Mouse (Mus musculus): Measurements from ENCODE around the gene Scaf8. TPM values are rescaled to one million over a fixed set of nuclear protein-coding genes. Genes with fewer than 3 reads are reported as not detected.
A peak's percentile ranks its signal among the peaks of the same experiment; 100 is the strongest.
"Not testable (repeated sequence)": the region's sequence is repeated elsewhere in the genome, so short reads cannot be mapped to it uniquely, and the experiment has no call there.

The Scaf8 gene
- total RNA-seq, 2 experiments from 2014 or later: 30.2 to 37.9 TPM

GRCm38 (mm10) chr17:3114358-3114719 lies 433 bp upstream of the Scaf8 start:
- ATAC-seq (replicated peaks; ENCODE audit: poor library complexity): peak; percentile 57

- ATAC-seq (replicated peaks; ENCODE audit: poor library complexity): peak; percentile 48
These were observed 705 bp downstream of the Scaf8 start for GRCm38 (mm10) chr17:3115380-3115974.

- not testable (repeated sequence) for ATAC-seq (replicated peaks; ENCODE audit: poor library complexity)
These were observed 6.2 kb downstream of the Scaf8 start for GRCm38 (mm10) chr17:3120949-3121348.

- not testable (repeated sequence) for ATAC-seq (replicated peaks; ENCODE audit: poor library complexity)
These were observed 8.8 kb downstream of the Scaf8 start for GRCm38 (mm10) chr17:3123581-3123980.

GRCm38 (mm10) chr17:3128716-3129115 lies 13.9 kb downstream of the Scaf8 start:
- ATAC-seq (replicated peaks; ENCODE audit: poor library complexity): no peak

- no peak for ATAC-seq (replicated peaks; ENCODE audit: poor library complexity)
These were observed 15.0 kb downstream of the Scaf8 start for GRCm38 (mm10) chr17:3129791-3130190.

GRCm38 (mm10) chr17:3135346-3135745 lies 20.6 kb downstream of the Scaf8 start:
- ATAC-seq (replicated peaks; ENCODE audit: poor library complexity): no peak

- ATAC-seq (replicated peaks; ENCODE audit: poor library complexity): no peak
These were observed 21.4 kb downstream of the Scaf8 start for GRCm38 (mm10) chr17:3136127-3136526.

- peak; percentile 83 for ATAC-seq (replicated peaks; ENCODE audit: poor library complexity)
These were observed 23.6 kb downstream of the Scaf8 start for GRCm38 (mm10) chr17:3138387-3138786.

- peak; percentile 51 for ATAC-seq (replicated peaks; ENCODE audit: poor library complexity)
These were observed 25.3 kb downstream of the Scaf8 start for GRCm38 (mm10) chr17:3140100-3140499.

- no peak for ATAC-seq (replicated peaks; ENCODE audit: poor library complexity)
These were observed 34.1 kb downstream of the Scaf8 start for GRCm38 (mm10) chr17:3148853-3149252.

GRCm38 (mm10) chr17:3149541-3149940 lies 34.8 kb downstream of the Scaf8 start:
- no peak for ATAC-seq (replicated peaks; ENCODE audit: poor library complexity)

GRCm38 (mm10) chr17:3150701-3151100 lies 35.9 kb downstream of the Scaf8 start:
- ATAC-seq (replicated peaks; ENCODE audit: poor library complexity): not testable (repeated sequence)

GRCm38 (mm10) chr17:3151181-3151580 lies 36.4 kb downstream of the Scaf8 start:
- no peak for ATAC-seq (replicated peaks; ENCODE audit: poor library complexity)

- ATAC-seq (replicated peaks; ENCODE audit: poor library complexity): peak; percentile 99
These were observed 41.4 kb downstream of the Scaf8 start for GRCm38 (mm10) chr17:3156176-3156575.

GRCm38 (mm10) chr17:3157016-3157415 lies 42.2 kb downstream of the Scaf8 start:
- no peak for ATAC-seq (replicated peaks; ENCODE audit: poor library complexity)

- ATAC-seq (replicated peaks; ENCODE audit: poor library complexity): no peak
These were observed 48.1 kb downstream of the Scaf8 start for GRCm38 (mm10) chr17:3162905-3163304.

GRCm38 (mm10) chr17:3180425-3180945 lies 65.7 kb downstream of the Scaf8 start:
- not testable (repeated sequence) for ATAC-seq (replicated peaks; ENCODE audit: poor library complexity)

- ATAC-seq (replicated peaks; ENCODE audit: poor library complexity): not testable (repeated sequence)
These were observed 80.7 kb downstream of the Scaf8 start for GRCm38 (mm10) chr17:3195483-3195882.

GRCm38 (mm10) chr17:3200328-3200727 lies 85.6 kb downstream of the Scaf8 start:
- ATAC-seq (replicated peaks; ENCODE audit: poor library complexity): no peak

GRCm38 (mm10) chr17:3203916-3204315 lies 89.1 kb downstream of the Scaf8 start:
- no peak for ATAC-seq (replicated peaks; ENCODE audit: poor library complexity)

- ATAC-seq (replicated peaks; ENCODE audit: poor library complexity): peak; percentile 75
These were observed 90.1 kb downstream of the Scaf8 start for GRCm38 (mm10) chr17:3204826-3205405.
